8 mouse cellular contexts compared by ENCODE assay signal in genomic region chr2:57115181-57115863, GRCm38 (mm10). TPM values are rescaled to one million over a fixed set of nuclear protein-coding genes. Genes with fewer than 3 reads are reported as not detected.
DNase-seq lines count a peak whose midpoint lies in the region; ATAC-seq and TF ChIP-seq lines count a peak whose summit lies in the region.

No protein-coding gene starts in this region.

- no peak for TF ChIP-seq CTCF in spleen, adult 2 months (IDR thresholded peaks at IDR 0.05; ENCODE audit: extremely low read depth, insufficient read depth, insufficient read length, insufficient replicate concordance)
- no peak for TF ChIP-seq CTCF in cortical plate, adult 2 months (IDR thresholded peaks at IDR 0.05; ENCODE audit: extremely low read depth, insufficient read depth, low read length)

- peak overlapping the region; percentile 61 for H3K9ac ChIP-seq in hindbrain, embryonic 16.5 days (ENCODE audit: low read depth, low read length)
- H3K9ac ChIP-seq in midbrain, embryonic 15.5 days: peak overlapping the region; percentile 36

- H3K4me2 ChIP-seq in hindbrain, embryonic 16.5 days (ENCODE audit: low read length): peak overlapping the region; percentile 95
- H3K4me2 ChIP-seq in midbrain, embryonic 15.5 days: peak overlapping the region; percentile 97

- no peak for TF ChIP-seq POLR2A in spleen, adult 2 months (IDR thresholded peaks at IDR 0.05; ENCODE audit: low read depth, low read length)
- no peak for TF ChIP-seq POLR2A in cortical plate, adult 2 months (IDR thresholded peaks at IDR 0.05; ENCODE audit: extremely low read depth, insufficient read depth, low read length)

- no peak overlapping the region for H3K27ac ChIP-seq in spleen, adult 2 months (ENCODE audit: insufficient read depth, low read length)
- peak overlapping the region; percentile 29; the same call in 1 of the 2 replicates for H3K27ac ChIP-seq in cortical plate, adult 2 months (ENCODE audit: insufficient read depth, low read length)
- H3K27ac ChIP-seq in hindbrain, embryonic 16.5 days (ENCODE audit: low read depth, low read length): no peak overlapping the region
- H3K27ac ChIP-seq in midbrain, embryonic 15.5 days: peak overlapping the region; percentile 63; the same call in 1 of the 2 replicates

- WGBS in spleen, adult 2 months: under 1% methylated on average over 25 of the region's 25 CpGs
- WGBS in hindbrain, embryonic 16.5 days: 0% methylated on average over 25 of the region's 25 CpGs
- WGBS in midbrain, embryonic 15.5 days: 1% methylated on average over 25 of the region's 25 CpGs

- H3K9me3 ChIP-seq in hindbrain, embryonic 16.5 days (ENCODE audit: control insufficient read depth, low read length): no peaks in the 10 kb centered on the region
- H3K9me3 ChIP-seq in midbrain, embryonic 15.5 days: no peaks in the 10 kb centered on the region

- H3K4me1 ChIP-seq in spleen, adult 2 months (ENCODE audit: control insufficient read depth, insufficient read depth, insufficient read length): peaks cover 8% of the 10 kb centered on the region; the same call in 1 of the 2 replicates
- H3K4me1 ChIP-seq in cortical plate, adult 2 months (ENCODE audit: control insufficient read depth, insufficient read depth, low read length): no peaks in the 10 kb centered on the region
- H3K4me1 ChIP-seq in hindbrain, embryonic 16.5 days (ENCODE audit: control insufficient read depth, insufficient read depth, low read depth, low read length): peaks cover 20% of the 10 kb centered on the region
- H3K4me1 ChIP-seq in midbrain, embryonic 15.5 days: peaks cover 48% of the 10 kb centered on the region

- ATAC-seq in hindbrain, embryonic 16.5 days: no peak; the same call in none of the 2 replicates
- ATAC-seq in midbrain, embryonic 15.5 days (replicated peaks): 0 out of 2 replicates have a peak, but pooled peaks have one; percentile 2

- no peak for DNase-seq in spleen, adult 2 months (ENCODE audit: low read depth in 1 of 2, low spot score in 2 of 2)
- DNase-seq in spleen, adult 18-20 months: no peak
- no peak for DNase-seq in adrenal gland, postnatal 36 days
- DNase-seq in urinary bladder, adult 2 months (ENCODE audit: low spot score): no peak
- DNase-seq in layer of hippocampus, postnatal 25 days (ENCODE audit: extremely low spot score in 1 of 2, low spot score in 1 of 2): no peak

- H3K36me3 ChIP-seq in spleen, adult 2 months (ENCODE audit: control insufficient read depth, insufficient read depth, low read length): no peaks in the 10 kb centered on the region
- H3K36me3 ChIP-seq in hindbrain, embryonic 16.5 days (ENCODE audit: control insufficient read depth, insufficient read depth, low read length): no peaks in the 10 kb centered on the region
- H3K36me3 ChIP-seq in midbrain, embryonic 15.5 days (replicated peaks): no peaks in the 10 kb centered on the region

- H3K27me3 ChIP-seq in spleen, adult 2 months (ENCODE audit: control insufficient read depth, insufficient read depth, low read length): peaks cover 31% of the 10 kb centered on the region
- H3K27me3 ChIP-seq in hindbrain, embryonic 16.5 days (replicated peaks; ENCODE audit: control insufficient read depth, insufficient read depth, low read length): peaks cover 16% of the 10 kb centered on the region
- peaks cover 45% of the 10 kb centered on the region for H3K27me3 ChIP-seq in midbrain, embryonic 15.5 days (replicated peaks)

- H3K4me3 ChIP-seq in spleen, adult 2 months (ENCODE audit: extremely low read depth, insufficient read depth, insufficient read length): peak overlapping the region; percentile 67
- H3K4me3 ChIP-seq in cortical plate, adult 2 months (ENCODE audit: insufficient read depth, low read length): peak overlapping the region; percentile 59
- peak overlapping the region; percentile 65 for H3K4me3 ChIP-seq in hindbrain, embryonic 16.5 days (ENCODE audit: low read length)
- peak overlapping the region; percentile 70 for H3K4me3 ChIP-seq in midbrain, embryonic 15.5 days

RNA-seq across cellular contexts. Expression of gene Nr4a2, which starts 8.5 kb away (rescaled TPM):
- polyA plus RNA-seq in spleen, adult 2 months (2012; rRNA removed): 0.61 and 1.4 TPM in 2 replicates
- 11.0 and 21.5 TPM in 2 replicates for polyA plus RNA-seq in cortical plate, adult 2 months (2012; rRNA removed)
- polyA plus RNA-seq in hindbrain, embryonic 16.5 days (2015; fragmentation: Nextera tagmentation; extraction: Ambion mirVana): 15.3 and 19.2 TPM in 2 replicates
- polyA plus RNA-seq in midbrain, embryonic 15.5 days (2015; fragmentation: Nextera tagmentation; extraction: Ambion mirVana): 40.1 and 40.4 TPM in 2 replicates
- total RNA-seq in adrenal gland, postnatal 36 days (2021): 10 to 100 TPM; 39.1 to 74.4 TPM
- 1.5 and 2.2 TPM in 2 replicates for polyA plus RNA-seq in urinary bladder, adult 2 months (2012; rRNA removed)
- 10 to 100 TPM; 51.6 to 55.1 TPM for total RNA-seq in layer of hippocampus, postnatal 25 days (2021)

Comparison
In these comparisons a context has a peak if more than half of its experiments do, and no peak if none do; other contexts are left out.
1. H3K27ac ChIP-seq: peak in cortical plate, adult 2 months (single experiment) and midbrain, embryonic 15.5 days (single experiment); none in spleen, adult 2 months (single experiment) and hindbrain, embryonic 16.5 days (single experiment).
2. Peak in every context shown above with its lines, with median percentiles within 50 percentile points of each other: H3K4me3 ChIP-seq.